In genomic region chr14:121279106-121279505, GRCm38 (mm10) we compare ENCODE assay signal across 9 mouse cellular contexts.
DNase-seq lines count a peak whose midpoint lies in the region; ATAC-seq lines count a peak whose summit lies in the region.
"Had no signal": no experiment of that assay in that cellular context is flagged by ENCODE, and none has a peak within 500 bp of the region (broad histone marks: within the 10 kb centered on the region; RNA-seq: fewer than 3 reads in every experiment).

No protein-coding gene starts in this region.

- no peaks in the 10 kb centered on the region for H3K27me3 ChIP-seq in hindbrain, embryonic 14.5 days (ENCODE audit: control insufficient read depth, insufficient read depth, low read length)
- H3K27me3 ChIP-seq: stomach, embryonic 15.5 days had no signal

- peak; percentile 70 for DNase-seq in R1 (ENCODE audit: low read depth, low spot score)
- DNase-seq in cerebellum, postnatal 14 days: peak; percentile 94 to 95
- DNase-seq in frontal cortex, postnatal 25 days (ENCODE audit: low spot score in 2 of 2): peak; percentile 78
- DNase-seq in hindbrain, embryonic 14.5 days (ENCODE audit: low spot score): peak; percentile 94
- peak; percentile 83 to 84 for DNase-seq in layer of hippocampus, postnatal 14 days (ENCODE audit: low spot score in 2 of 2)
- peak; percentile 80 for DNase-seq in lung, postnatal 25 days (ENCODE audit: low spot score)
- peak; percentile 93 for DNase-seq in retina, embryonic 14.5 days (ENCODE audit: low spot score)
- DNase-seq in thymus, postnatal 4 days: peak; percentile 87

- ATAC-seq in hindbrain, embryonic 14.5 days (ENCODE audit: low FRiP score): peak; percentile 61

- H3K4me3 ChIP-seq in hindbrain, embryonic 14.5 days (replicated peaks; ENCODE audit: low read length): no peak overlapping the region
- H3K4me3 ChIP-seq: stomach, embryonic 15.5 days had no signal

- no peak overlapping the region for H3K9ac ChIP-seq in hindbrain, embryonic 14.5 days
- H3K9ac ChIP-seq: stomach, embryonic 15.5 days had no signal

- H3K36me3 ChIP-seq in hindbrain, embryonic 14.5 days (replicated peaks; ENCODE audit: control insufficient read depth, insufficient read depth): peaks cover 88% of the 10 kb centered on the region

- no peaks in the 10 kb centered on the region for H3K4me1 ChIP-seq in hindbrain, embryonic 14.5 days (replicated peaks; ENCODE audit: control insufficient read depth, insufficient read depth, low read length)

- WGBS in hindbrain, embryonic 14.5 days: 33% methylated on average over 6 of the region's 6 CpGs

- no peaks in the 10 kb centered on the region for H3K9me3 ChIP-seq in hindbrain, embryonic 14.5 days (ENCODE audit: control insufficient read depth, low read length)
- H3K9me3 ChIP-seq: stomach, embryonic 15.5 days had no signal

- no peak overlapping the region for H3K27ac ChIP-seq in hindbrain, embryonic 14.5 days
- H3K27ac ChIP-seq: stomach, embryonic 15.5 days had no signal

- H3K4me2 ChIP-seq in hindbrain, embryonic 14.5 days (replicated peaks): no peak overlapping the region
- H3K4me2 ChIP-seq: stomach, embryonic 15.5 days had no signal
